Mouse (Mus musculus) E14TG2a.4 (cell line): ENCODE results near the gene Cln3.

ENCODE experiments used
- H3K27me3 ChIP-seq: 2 replicates; pipeline ENCODE4 v1.6.1; 2014; ENCODE audit warnings: low read length, control low read depth; ENCODE audit not compliant: insufficient read depth
- H3K36me3 ChIP-seq: 2 replicates; pipeline ENCODE4 v1.6.1; 2014; ENCODE audit warnings: low read length, control low read depth; ENCODE audit not compliant: insufficient read depth
- H3K4me1 ChIP-seq: replicated peaks from 2 replicates; pipeline ENCODE4 v1.6.1; 2014; ENCODE audit warnings: low read depth, low read length, control low read depth
- H3K4me3 ChIP-seq: replicated peaks from 2 replicates; pipeline ENCODE4 v1.5.1; 2014; ENCODE audit warnings: mild to moderate bottlenecking, low read length
- H3K9me3 ChIP-seq: 2 replicates; pipeline ENCODE4 v1.6.1; 2014; ENCODE audit warnings: low read length, control low read depth
- CTCF ChIP-seq: conservative IDR thresholded peaks from 2 replicates; pipeline ENCODE4 v1.5.1; 2014; ENCODE audit warnings: low read length
- NANOG ChIP-seq: IDR thresholded peaks from 2 replicates; pipeline ENCODE4 v1.6.1; 2014; ENCODE audit warnings: borderline replicate concordance, low read length, mixed read lengths
- POU5F1 ChIP-seq: IDR thresholded peaks from 2 replicates; pipeline ENCODE4 v1.6.1; 2014; ENCODE audit warnings: low read length, borderline replicate concordance

Gene Cln3

DNA sequence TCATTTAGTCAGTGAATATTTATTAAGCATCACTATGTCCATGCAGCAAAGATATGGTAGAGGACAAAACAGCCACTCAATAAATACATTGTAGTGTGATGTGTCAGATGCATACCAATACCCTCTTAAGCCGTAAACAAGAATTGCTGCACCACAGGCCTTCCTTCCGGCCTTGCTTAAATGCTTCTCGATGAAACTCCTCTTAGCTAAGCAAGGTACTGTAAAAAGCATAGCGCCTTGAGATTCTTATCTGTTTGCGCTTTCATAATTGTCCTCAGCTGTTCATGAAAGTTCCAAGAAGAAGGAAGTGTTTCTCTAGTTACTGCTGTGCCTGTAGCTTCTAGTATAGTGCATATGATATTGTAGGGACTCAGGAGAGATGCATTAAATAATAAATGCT, 21.0 kb upstream of the Cln3 start:
- H3K4me1 ChIP-seq = peaks cover 7% of the 10 kb centered on the region
- no peak overlapping the region for H3K4me3 ChIP-seq
- H3K9me3 ChIP-seq = no peaks in the 10 kb centered on the region
- no peaks in the 10 kb centered on the region for H3K27me3 ChIP-seq
- no peaks in the 10 kb centered on the region for H3K36me3 ChIP-seq
- TF ChIP-seq POU5F1 (no peak), NANOG (no peak), CTCF (no peak)

DNA sequence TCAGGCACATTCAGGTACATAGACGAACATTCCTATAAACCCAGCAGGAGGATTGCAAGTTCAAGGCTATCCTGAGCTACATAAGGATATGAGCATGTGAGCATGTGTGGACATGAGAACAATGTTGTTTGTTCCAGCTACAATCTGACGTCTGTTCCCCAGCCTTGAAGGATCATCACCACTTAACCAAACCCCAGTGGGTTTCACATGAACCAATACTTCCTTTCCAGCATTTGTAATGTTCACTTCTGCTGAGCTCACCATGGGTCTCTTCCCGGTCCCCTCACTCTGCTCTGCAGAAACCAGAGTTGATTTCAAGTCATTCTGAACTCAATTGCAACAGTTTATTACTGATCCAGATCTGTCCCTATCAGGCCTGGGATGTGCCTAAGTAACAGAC, 17.0 kb upstream of the Cln3 start:
- Histone ChIP-seq H3K36me3 (no peaks in the 10 kb centered on the region), H3K4me1 (peaks cover 20% of the 10 kb centered on the region), H3K4me3 (no peak overlapping the region), H3K27me3 (no peaks in the 10 kb centered on the region), H3K9me3 (no peaks in the 10 kb centered on the region)
- TF ChIP-seq POU5F1 (no peak), NANOG (no peak), CTCF (no peak)

DNA sequence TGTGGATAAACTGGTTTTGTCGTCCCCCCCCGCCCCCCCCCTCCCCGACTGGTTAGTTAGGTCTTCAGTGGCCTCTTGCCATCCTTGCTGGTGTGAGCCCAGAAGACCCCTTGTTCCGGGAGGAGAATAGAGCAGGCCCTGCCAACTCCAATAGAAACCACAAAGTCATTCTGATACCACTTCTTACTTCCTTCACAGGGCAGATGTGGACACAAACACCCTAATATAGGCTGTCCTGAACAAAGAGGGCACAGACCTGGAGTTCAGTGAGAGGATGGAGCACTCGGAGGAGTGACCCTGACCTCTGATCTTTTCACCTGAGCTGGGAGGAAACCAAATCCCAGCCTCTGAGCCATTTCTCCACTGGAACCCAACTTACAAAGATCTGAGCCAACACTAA, 16.3 kb upstream of the Cln3 start:
- Histone ChIP-seq H3K9me3 (no peaks in the 10 kb centered on the region), H3K27me3 (no peaks in the 10 kb centered on the region), H3K4me1 (peaks cover 20% of the 10 kb centered on the region), H3K4me3 (no peak overlapping the region), H3K36me3 (no peaks in the 10 kb centered on the region)
- TF ChIP-seq NANOG (no peak), POU5F1 (no peak), CTCF (no peak)

DNA sequence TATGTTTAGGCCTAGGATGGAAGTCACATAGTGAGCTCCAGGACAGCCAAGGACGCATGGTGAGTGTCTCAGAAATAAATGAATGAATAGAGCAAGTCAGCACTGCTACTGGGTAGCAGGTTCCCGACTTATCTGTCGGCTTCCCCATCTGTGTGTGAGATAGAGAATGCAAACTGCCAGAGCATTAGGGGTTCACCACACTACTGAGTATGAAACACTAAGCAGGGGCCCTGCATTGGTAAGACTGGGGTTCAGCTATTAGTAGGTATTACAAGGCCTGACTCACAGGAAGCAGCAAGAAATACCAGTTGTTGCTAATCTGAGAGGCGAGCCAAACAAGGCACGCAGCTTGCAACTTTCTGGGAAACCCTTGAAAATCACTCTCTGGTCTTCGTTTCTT, 13.3 kb upstream of the Cln3 start:
- Histone ChIP-seq H3K4me1 (peaks cover 17% of the 10 kb centered on the region), H3K36me3 (no peaks in the 10 kb centered on the region), H3K27me3 (peaks cover 29% of the 10 kb centered on the region), H3K4me3 (no peak overlapping the region), H3K9me3 (no peaks in the 10 kb centered on the region)
- TF ChIP-seq CTCF = no peak
- TF ChIP-seq POU5F1 = no peak
- no peak for TF ChIP-seq NANOG

DNA sequence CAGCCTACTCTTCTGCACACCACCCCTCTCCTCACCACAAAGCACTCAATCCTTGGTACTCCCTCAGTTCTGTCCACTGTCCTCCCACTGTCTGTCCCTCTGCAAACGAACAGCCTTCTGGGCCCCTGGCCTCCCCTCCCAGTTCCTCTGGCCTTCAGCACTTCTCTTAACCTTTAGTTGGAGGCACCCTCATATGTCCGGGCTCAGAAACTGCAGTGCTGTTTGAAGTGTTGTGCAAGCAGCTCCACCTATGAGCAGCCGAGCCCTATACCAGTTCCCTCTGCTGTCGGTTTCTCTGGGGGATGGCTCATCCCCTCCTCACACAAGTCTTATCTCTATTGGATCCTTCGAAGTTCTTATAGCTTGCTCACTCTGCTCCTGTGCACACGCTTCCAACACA, 10.8 kb upstream of the Cln3 start:
- Histone ChIP-seq H3K36me3 (no peaks in the 10 kb centered on the region), H3K4me1 (peaks cover 11% of the 10 kb centered on the region), H3K4me3 (no peak overlapping the region), H3K9me3 (no peaks in the 10 kb centered on the region), H3K27me3 (peaks cover 51% of the 10 kb centered on the region)
- TF ChIP-seq POU5F1 (no peak), NANOG (no peak), CTCF (no peak)

DNA sequence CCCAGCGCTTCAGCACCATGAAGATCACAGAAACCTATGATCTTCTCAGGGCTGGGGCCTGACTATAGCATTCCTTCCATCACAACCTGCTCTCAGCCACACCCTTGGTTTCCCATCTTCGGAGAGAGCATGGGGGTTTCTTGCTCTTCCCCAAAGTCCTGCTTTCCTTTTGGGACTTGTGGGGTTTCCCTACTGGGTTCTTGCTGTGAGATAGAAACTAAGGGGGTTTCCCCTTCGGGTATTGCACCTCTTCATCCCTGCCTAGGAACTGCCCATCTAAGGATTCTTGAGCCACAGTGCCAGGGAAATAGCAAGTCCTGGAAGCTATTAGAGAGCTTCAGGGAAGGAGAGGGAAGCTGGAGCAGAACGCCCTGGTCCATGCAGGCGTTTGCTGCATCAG, 10.3 kb upstream of the Cln3 start:
- no peak for TF ChIP-seq NANOG
- no peak for TF ChIP-seq POU5F1
- no peak for TF ChIP-seq CTCF
- Histone ChIP-seq H3K27me3 (peaks cover 53% of the 10 kb centered on the region), H3K4me3 (no peak overlapping the region), H3K9me3 (no peaks in the 10 kb centered on the region), H3K4me1 (peaks cover 6% of the 10 kb centered on the region), H3K36me3 (no peaks in the 10 kb centered on the region)

DNA sequence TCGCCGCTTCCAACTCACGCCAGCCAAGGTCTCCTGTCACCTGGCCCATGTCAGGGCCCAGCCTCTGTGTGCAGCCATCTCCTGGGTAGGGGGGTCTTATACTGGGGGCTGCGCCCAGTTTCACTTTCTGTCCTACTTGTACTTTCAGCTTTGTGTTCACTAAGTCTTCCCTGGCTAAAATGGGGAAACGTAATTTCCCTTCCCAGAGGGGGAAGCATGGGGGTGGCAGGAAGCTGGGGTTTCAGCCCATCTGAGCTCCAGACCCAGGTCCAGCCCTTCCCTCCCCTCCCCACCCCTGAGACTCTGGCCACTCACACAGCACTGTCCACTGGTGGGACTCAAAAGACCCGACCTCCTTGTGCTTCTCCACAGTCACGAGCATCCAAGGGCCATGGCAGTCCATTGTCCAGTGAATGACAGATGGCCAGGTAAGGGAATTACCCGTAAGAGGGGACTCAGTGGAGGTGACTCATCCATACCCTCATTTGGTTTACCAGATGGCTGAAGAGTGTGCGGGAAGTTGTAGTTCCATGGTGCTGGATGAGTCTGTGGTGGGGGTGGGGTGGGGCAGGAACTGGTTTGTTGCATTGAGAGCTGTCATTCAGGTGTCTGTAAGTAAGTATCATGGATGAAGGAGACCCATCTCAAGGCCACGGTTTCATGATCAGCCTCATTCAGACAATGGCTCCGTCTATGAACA, 9.4 kb upstream of the Cln3 start, which contains the start of gene Il27:
Gene Il27, minus strand, starts transcription at position 80 of the 700 bp plus-strand sequence.
- no peak for TF ChIP-seq CTCF
- TF ChIP-seq NANOG = no peak
- TF ChIP-seq POU5F1 = no peak

DNA sequence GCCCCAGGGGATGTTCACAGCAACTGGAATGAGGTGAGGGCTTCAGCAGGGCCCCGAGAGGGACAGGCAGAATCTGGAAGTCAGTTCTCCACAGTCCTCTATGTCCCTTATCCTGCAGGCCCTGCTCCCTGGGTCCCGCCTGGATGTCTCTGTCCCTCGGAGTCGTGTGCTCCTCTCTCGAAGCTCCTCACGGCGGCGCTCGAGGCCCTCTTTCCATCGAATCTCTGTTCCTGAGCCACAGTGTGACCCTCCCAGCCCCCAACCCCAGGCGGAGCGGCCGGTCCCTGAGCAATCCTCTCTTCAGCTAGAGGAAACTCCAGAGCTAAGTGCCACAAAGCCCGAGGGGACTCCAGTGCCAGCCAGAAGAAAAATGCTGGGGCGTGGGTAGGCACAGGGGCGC, 2.2 kb upstream of the Cln3 start:
- TF ChIP-seq CTCF (peak; percentile 43), NANOG (no peak)
- H3K4me3 ChIP-seq = peak overlapping the region; percentile 51
- H3K4me1 ChIP-seq = peaks cover 50% of the 10 kb centered on the region
- H3K36me3 ChIP-seq = no peaks in the 10 kb centered on the region
- no peaks in the 10 kb centered on the region for H3K9me3 ChIP-seq
- peaks cover 51% of the 10 kb centered on the region for H3K27me3 ChIP-seq

More for the DNA sequence above, 9.4 kb upstream of the Cln3 start, which contains the start of gene Il27:
- peaks cover 53% of the 10 kb centered on the region for H3K27me3 ChIP-seq
- H3K36me3 ChIP-seq = no peaks in the 10 kb centered on the region
- peaks cover 4% of the 10 kb centered on the region; the same call in 1 of the 2 replicates for H3K4me1 ChIP-seq
- no peaks in the 10 kb centered on the region for H3K9me3 ChIP-seq
- no peak within 1 kb of the TSS for H3K4me3 ChIP-seq

DNA sequence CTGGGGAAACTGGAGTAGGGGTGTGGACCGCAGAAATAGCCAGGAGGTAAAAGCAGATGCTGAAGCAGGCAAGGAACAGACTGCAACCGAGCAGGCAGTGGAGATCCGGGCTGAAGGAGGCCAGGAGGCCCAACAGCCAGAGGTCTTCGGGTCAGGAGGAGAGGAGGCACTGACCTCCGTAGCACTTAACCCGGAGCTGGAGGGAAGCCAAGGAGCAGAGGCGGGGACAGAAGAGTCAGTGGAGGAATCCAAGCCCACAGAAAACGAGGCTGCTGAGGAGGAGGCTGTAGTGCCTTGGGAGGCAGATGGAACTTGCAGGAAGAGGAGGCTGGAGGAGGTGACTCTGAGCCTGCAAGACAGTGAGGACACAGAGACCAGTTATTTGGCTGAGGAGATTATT, 1.2 kb upstream of the Cln3 start:
- no peaks in the 10 kb centered on the region for H3K36me3 ChIP-seq
- H3K9me3 ChIP-seq = no peaks in the 10 kb centered on the region
- TF ChIP-seq NANOG (no peak), POU5F1 (no peak), CTCF (no peak)
- H3K4me1 ChIP-seq = peaks cover 56% of the 10 kb centered on the region
- peaks cover 43% of the 10 kb centered on the region for H3K27me3 ChIP-seq
- H3K4me3 ChIP-seq = no peak overlapping the region; the same call in 1 of the 2 replicates
